ENCODE assay signal across 12 mouse cellular contexts in the genomic region with DNA sequence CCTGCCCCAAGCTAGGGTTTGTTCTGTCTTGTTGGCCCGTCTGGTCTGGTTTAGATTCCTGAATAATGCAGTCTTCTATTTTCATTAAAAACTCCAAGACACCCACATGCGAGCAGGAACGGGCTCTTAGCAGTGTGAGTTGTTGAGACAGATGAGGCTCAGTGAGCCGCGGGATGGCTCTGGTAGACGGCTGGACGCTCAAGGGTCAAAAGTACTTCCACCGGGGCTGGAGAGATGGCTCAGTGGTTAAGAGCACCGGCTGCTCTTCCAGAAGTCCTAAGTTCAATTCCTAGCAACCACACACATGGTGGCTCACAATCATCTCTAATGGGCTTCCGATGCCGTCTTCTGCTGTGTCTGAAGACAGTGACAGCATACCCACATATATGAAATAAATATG.
"Had no signal": no experiment of that assay in that cellular context is flagged by ENCODE, and none has a peak within 500 bp of the region (broad histone marks: within the 10 kb centered on the region; RNA-seq: fewer than 3 reads in every experiment).

No protein-coding gene starts in this region.

- H3K27me3 ChIP-seq: intestine, embryonic 15.5 days; liver, embryonic 13.5 days; lung, embryonic 15.5 days; midbrain, embryonic 12.5 days; neural tube, embryonic 13.5 days had no signal

- H3K4me2 ChIP-seq: intestine, embryonic 15.5 days; liver, embryonic 13.5 days; lung, embryonic 15.5 days; midbrain, embryonic 12.5 days; neural tube, embryonic 13.5 days had no signal

- ATAC-seq: intestine, embryonic 15.5 days; liver, postnatal 0 days; midbrain, embryonic 16.5 days had no signal

- H3K4me3 ChIP-seq: intestine, embryonic 15.5 days; left cerebral cortex, adult 2 months; limb, embryonic 10.5 days; liver, embryonic 13.5 days; lung, embryonic 15.5 days; midbrain, embryonic 12.5 days; neural tube, embryonic 13.5 days had no signal

- H3K27ac ChIP-seq: intestine, embryonic 15.5 days; left cerebral cortex, adult 2 months; limb, embryonic 10.5 days; liver, embryonic 13.5 days; lung, embryonic 15.5 days; midbrain, embryonic 12.5 days; neural tube, embryonic 13.5 days; stomach, postnatal 0 days had no signal

- H3K9ac ChIP-seq: intestine, embryonic 15.5 days; liver, embryonic 13.5 days; liver, postnatal 0 days; lung, embryonic 15.5 days; midbrain, embryonic 12.5 days; neural tube, embryonic 13.5 days had no signal

- H3K36me3 ChIP-seq: intestine, embryonic 15.5 days; liver, embryonic 13.5 days; lung, embryonic 15.5 days; midbrain, embryonic 12.5 days; neural tube, embryonic 13.5 days had no signal

- DNase-seq: liver, embryonic 13.5 days; liver, postnatal 0 days; right cerebral cortex, postnatal 14 days; thymus, postnatal 4 days had no signal

- H3K9me3 ChIP-seq: intestine, embryonic 15.5 days; limb, embryonic 10.5 days; liver, embryonic 13.5 days; lung, embryonic 15.5 days; midbrain, embryonic 12.5 days; neural tube, embryonic 13.5 days had no signal
